Mouse (Mus musculus): Measurements from ENCODE around the gene Tmcc3. TPM values are rescaled to one million over a fixed set of nuclear protein-coding genes. Genes with fewer than 3 reads are reported as not detected.

The Tmcc3 gene
- polyA plus RNA-seq, 1 experiment from 2014 or later = 5.7 TPM

- Histone ChIP-seq H3K36me3 (ENCODE audit: control insufficient read depth, insufficient read depth, low read length) (no peaks in the 10 kb centered on the region), H3K9me3 (ENCODE audit: control insufficient read depth, low read length) (no peaks in the 10 kb centered on the region), H3K4me2 (replicated peaks; ENCODE audit: low read depth, low read length) (no peak overlapping the region), H3K4me1 (replicated peaks; ENCODE audit: control insufficient read depth, insufficient read depth, low read length) (peaks cover 8% of the 10 kb centered on the region), H3K27me3 (ENCODE audit: control insufficient read depth, insufficient read depth, low read length) (no peaks in the 10 kb centered on the region), H3K27ac (ENCODE audit: low read depth, low read length) (peak overlapping the region; percentile 52), H3K4me3 (ENCODE audit: low read depth, low read length) (no peak overlapping the region), H3K9ac (ENCODE audit: low read depth, low read length) (no peak overlapping the region)
- DNase-seq (ENCODE audit: low spot score) (peak; percentile 61), ATAC-seq (ENCODE audit: low FRiP score) (peak; percentile 79)
- WGBS = 29% methylated on average over 6 of the region's 6 CpGs
Observed at GRCm38 (mm10) chr10:94294933-94295750, 16.6 kb upstream of the Tmcc3 start.

GRCm38 (mm10) chr10:94295923-94296605 lies 15.7 kb upstream of the Tmcc3 start:
- Histone ChIP-seq H3K4me1 (replicated peaks; ENCODE audit: control insufficient read depth, insufficient read depth, low read length) (peaks cover 8% of the 10 kb centered on the region), H3K27ac (ENCODE audit: low read depth, low read length) (peak overlapping the region; percentile 52; the same call in 1 of the 2 replicates), H3K4me3 (ENCODE audit: low read depth, low read length) (no peak overlapping the region), H3K36me3 (ENCODE audit: control insufficient read depth, insufficient read depth, low read length) (no peaks in the 10 kb centered on the region), H3K4me2 (replicated peaks; ENCODE audit: low read depth, low read length) (no peak overlapping the region), H3K27me3 (ENCODE audit: control insufficient read depth, insufficient read depth, low read length) (no peaks in the 10 kb centered on the region), H3K9me3 (ENCODE audit: control insufficient read depth, low read length) (no peaks in the 10 kb centered on the region), H3K9ac (ENCODE audit: low read depth, low read length) (no peak overlapping the region)
- DNase-seq (ENCODE audit: low spot score) = no peak
- 94% methylated on average over 5 of the region's 5 CpGs for WGBS
- ATAC-seq (ENCODE audit: low FRiP score) = no peak

- Histone ChIP-seq H3K4me2 (replicated peaks; ENCODE audit: low read depth, low read length) (no peak within 1 kb of the TSS), H3K36me3 (ENCODE audit: control insufficient read depth, insufficient read depth, low read length) (no peaks in the 10 kb centered on the region), H3K4me1 (replicated peaks; ENCODE audit: control insufficient read depth, insufficient read depth, low read length) (peaks cover 8% of the 10 kb centered on the region), H3K9ac (ENCODE audit: low read depth, low read length) (no peak within 1 kb of the TSS), H3K27ac (ENCODE audit: low read depth, low read length) (no peak within 1 kb of the TSS), H3K4me3 (ENCODE audit: low read depth, low read length) (no peak within 1 kb of the TSS), H3K9me3 (ENCODE audit: control insufficient read depth, low read length) (no peaks in the 10 kb centered on the region), H3K27me3 (ENCODE audit: control insufficient read depth, insufficient read depth, low read length) (no peaks in the 10 kb centered on the region)
- DNase-seq (ENCODE audit: low spot score) = no peak
- WGBS = 89% methylated on average over 3 of the region's 3 CpGs
- ATAC-seq (ENCODE audit: low FRiP score) = no peak
Observed at GRCm38 (mm10) chr10:94298471-94298870, 13.3 kb upstream of the Tmcc3 start, which contains the start of gene Gm4792. Gm4792 (minus strand) TSS chr10:94298703.

GRCm38 (mm10) chr10:94299301-94299700 lies 12.4 kb upstream of the Tmcc3 start:
- 93% methylated on average over 2 of the region's 2 CpGs for WGBS
- Histone ChIP-seq H3K4me1 (replicated peaks; ENCODE audit: control insufficient read depth, insufficient read depth, low read length) (peaks cover 8% of the 10 kb centered on the region), H3K4me2 (replicated peaks; ENCODE audit: low read depth, low read length) (no peak overlapping the region), H3K36me3 (ENCODE audit: control insufficient read depth, insufficient read depth, low read length) (no peaks in the 10 kb centered on the region), H3K9me3 (ENCODE audit: control insufficient read depth, low read length) (no peaks in the 10 kb centered on the region), H3K4me3 (ENCODE audit: low read depth, low read length) (no peak overlapping the region), H3K27ac (ENCODE audit: low read depth, low read length) (no peak overlapping the region), H3K27me3 (ENCODE audit: control insufficient read depth, insufficient read depth, low read length) (no peaks in the 10 kb centered on the region), H3K9ac (ENCODE audit: low read depth, low read length) (no peak overlapping the region)
- ATAC-seq (ENCODE audit: low FRiP score) (no peak), DNase-seq (ENCODE audit: low spot score) (no peak)

GRCm38 (mm10) chr10:94304064-94304657 lies 7.6 kb upstream of the Tmcc3 start:
- Histone ChIP-seq H3K4me3 (ENCODE audit: low read depth, low read length) (no peak overlapping the region), H3K36me3 (ENCODE audit: control insufficient read depth, insufficient read depth, low read length) (no peaks in the 10 kb centered on the region), H3K27ac (ENCODE audit: low read depth, low read length) (no peak overlapping the region), H3K4me1 (replicated peaks; ENCODE audit: control insufficient read depth, insufficient read depth, low read length) (no peaks in the 10 kb centered on the region), H3K4me2 (replicated peaks; ENCODE audit: low read depth, low read length) (no peak overlapping the region), H3K9ac (ENCODE audit: low read depth, low read length) (no peak overlapping the region), H3K27me3 (ENCODE audit: control insufficient read depth, insufficient read depth, low read length) (no peaks in the 10 kb centered on the region), H3K9me3 (ENCODE audit: control insufficient read depth, low read length) (no peaks in the 10 kb centered on the region)
- ATAC-seq (ENCODE audit: low FRiP score) (no peak), DNase-seq (ENCODE audit: low spot score) (no peak)
- WGBS = 89% methylated on average over 9 of the region's 9 CpGs

- Histone ChIP-seq H3K27ac (ENCODE audit: low read depth, low read length) (no peak overlapping the region), H3K4me1 (replicated peaks; ENCODE audit: control insufficient read depth, insufficient read depth, low read length) (no peaks in the 10 kb centered on the region), H3K27me3 (ENCODE audit: control insufficient read depth, insufficient read depth, low read length) (no peaks in the 10 kb centered on the region), H3K9me3 (ENCODE audit: control insufficient read depth, low read length) (no peaks in the 10 kb centered on the region), H3K9ac (ENCODE audit: low read depth, low read length) (no peak overlapping the region), H3K36me3 (ENCODE audit: control insufficient read depth, insufficient read depth, low read length) (no peaks in the 10 kb centered on the region), H3K4me2 (replicated peaks; ENCODE audit: low read depth, low read length) (no peak overlapping the region), H3K4me3 (ENCODE audit: low read depth, low read length) (no peak overlapping the region)
- peak; percentile 53 for DNase-seq (ENCODE audit: low spot score)
- WGBS = 65% methylated on average over 5 of the region's 5 CpGs
- no peak for ATAC-seq (ENCODE audit: low FRiP score)
Observed at GRCm38 (mm10) chr10:94305526-94305925, 6.2 kb upstream of the Tmcc3 start.

- H3K4me2 ChIP-seq (replicated peaks; ENCODE audit: low read depth, low read length) = no peak overlapping the region
- no peak overlapping the region for H3K9ac ChIP-seq (ENCODE audit: low read depth, low read length)
- H3K27me3 ChIP-seq (ENCODE audit: control insufficient read depth, insufficient read depth, low read length) = peaks cover 7% of the 10 kb centered on the region; the same call in 1 of the 2 replicates
- no peak for DNase-seq (ENCODE audit: low spot score)
- no peaks in the 10 kb centered on the region for H3K36me3 ChIP-seq (ENCODE audit: control insufficient read depth, insufficient read depth, low read length)
- no peak for ATAC-seq (ENCODE audit: low FRiP score)
- H3K4me1 ChIP-seq (replicated peaks; ENCODE audit: control insufficient read depth, insufficient read depth, low read length) = 0 out of 2 replicates have a peak, but pooled peaks cover 2% of the 10 kb centered on the region
- no peak overlapping the region for H3K4me3 ChIP-seq (ENCODE audit: low read depth, low read length)
- 69% methylated on average over 7 of the region's 9 CpGs for WGBS
- no peak overlapping the region for H3K27ac ChIP-seq (ENCODE audit: low read depth, low read length)
- H3K9me3 ChIP-seq (ENCODE audit: control insufficient read depth, low read length) = no peaks in the 10 kb centered on the region
Observed at GRCm38 (mm10) chr10:94310499-94311267, 1.1 kb upstream of the Tmcc3 start.

- peak overlapping the region; percentile 97 for H3K4me2 ChIP-seq (replicated peaks; ENCODE audit: low read depth, low read length)
- WGBS = under 1% methylated on average over 45 of the region's 45 CpGs
Observed at GRCm38 (mm10) chr10:94312007-94312715, 412 bp downstream of the Tmcc3 start.

More at GRCm38 (mm10) chr10:94312007-94312715, 412 bp downstream of the Tmcc3 start:
- ATAC-seq (ENCODE audit: low FRiP score) = peak; percentile 76
- Histone ChIP-seq H3K9ac (ENCODE audit: low read depth, low read length) (peak overlapping the region; percentile 63), H3K27ac (ENCODE audit: low read depth, low read length) (no peak overlapping the region), H3K27me3 (ENCODE audit: control insufficient read depth, insufficient read depth, low read length) (peaks cover 7% of the 10 kb centered on the region; the same call in 1 of the 2 replicates), H3K4me1 (replicated peaks; ENCODE audit: control insufficient read depth, insufficient read depth, low read length) (0 out of 2 replicates have a peak, but pooled peaks cover 2% of the 10 kb centered on the region), H3K36me3 (ENCODE audit: control insufficient read depth, insufficient read depth, low read length) (no peaks in the 10 kb centered on the region), H3K9me3 (ENCODE audit: control insufficient read depth, low read length) (no peaks in the 10 kb centered on the region), H3K4me3 (ENCODE audit: low read depth, low read length) (peak overlapping the region; percentile 47)
- peak; percentile 67 for DNase-seq (ENCODE audit: low spot score)
